Mouse (Mus musculus): ENCODE measurements around the gene Kcnma1.

DNA sequence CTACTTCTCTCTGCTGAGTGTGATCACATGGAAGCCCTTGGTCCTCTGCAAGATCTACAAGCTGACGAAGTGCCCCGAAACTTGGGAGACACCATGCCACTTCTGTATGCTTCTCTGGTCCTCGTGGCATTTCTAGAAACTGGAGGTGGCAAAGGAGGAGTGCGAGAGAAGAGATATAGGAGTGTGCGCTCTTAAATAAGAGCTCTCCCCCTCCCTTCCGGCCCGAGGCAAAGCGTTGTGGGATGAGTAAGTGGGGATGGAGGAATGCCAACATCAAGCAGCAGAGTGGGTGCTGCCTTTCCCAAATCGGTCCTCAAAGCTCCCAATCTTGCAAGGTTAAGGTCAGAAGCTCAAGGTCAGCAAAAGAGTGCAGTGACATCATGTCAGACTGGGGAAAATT, 426.8 kb downstream of the Kcnma1 start:
- TF ChIP-seq CTCF (IDR thresholded peaks at IDR 0.05; ENCODE audit: borderline replicate concordance, control insufficient read depth, extremely low read depth, insufficient read depth, low read length, poor library complexity) (no peak), POLR2A (IDR thresholded peaks at IDR 0.05; ENCODE audit: control insufficient read depth, extremely low read depth, insufficient read depth, low read length, poor library complexity) (no peak)
